Mouse (Mus musculus) embryonic fibroblast, embryonic 13.5 days (primary cell): ENCODE results near the gene Med4.

ENCODE experiments used
- CTCF ChIP-seq: IDR thresholded peaks from 2 replicates; pipeline ENCODE4 v1.5.1; 2011; ENCODE audit warnings: mild to moderate bottlenecking, control low read depth, low read length, moderate library complexity, borderline replicate concordance; ENCODE audit not compliant: insufficient read depth
- POLR2A ChIP-seq: IDR thresholded peaks from 2 replicates; pipeline ENCODE4 v1.6.1; 2011; ENCODE audit warnings: low read depth, mild to moderate bottlenecking, control low read depth, low read length, moderate library complexity

DNA sequence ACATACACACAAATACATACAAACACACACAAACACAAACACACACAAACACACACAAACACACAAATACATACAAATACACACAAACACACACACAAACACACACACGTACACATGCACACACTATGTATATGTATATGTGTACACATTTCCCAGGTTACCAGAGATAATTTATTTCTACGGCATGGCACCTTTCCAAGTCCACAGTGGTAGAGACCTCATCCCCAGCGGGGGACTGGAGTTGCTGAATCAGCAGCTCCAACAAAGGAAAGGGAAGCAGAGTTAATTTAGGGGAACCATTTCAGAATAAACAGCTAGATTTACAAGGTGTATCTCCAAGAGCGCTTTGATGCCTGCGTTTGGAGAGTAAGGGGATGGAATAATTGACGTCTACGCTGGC lies 37.6 kb upstream of the Med4 start:
- TF ChIP-seq CTCF: no peak
- no peak for TF ChIP-seq POLR2A
